Mouse (Mus musculus): Measurements from ENCODE around the gene Etnk2.

DNA sequence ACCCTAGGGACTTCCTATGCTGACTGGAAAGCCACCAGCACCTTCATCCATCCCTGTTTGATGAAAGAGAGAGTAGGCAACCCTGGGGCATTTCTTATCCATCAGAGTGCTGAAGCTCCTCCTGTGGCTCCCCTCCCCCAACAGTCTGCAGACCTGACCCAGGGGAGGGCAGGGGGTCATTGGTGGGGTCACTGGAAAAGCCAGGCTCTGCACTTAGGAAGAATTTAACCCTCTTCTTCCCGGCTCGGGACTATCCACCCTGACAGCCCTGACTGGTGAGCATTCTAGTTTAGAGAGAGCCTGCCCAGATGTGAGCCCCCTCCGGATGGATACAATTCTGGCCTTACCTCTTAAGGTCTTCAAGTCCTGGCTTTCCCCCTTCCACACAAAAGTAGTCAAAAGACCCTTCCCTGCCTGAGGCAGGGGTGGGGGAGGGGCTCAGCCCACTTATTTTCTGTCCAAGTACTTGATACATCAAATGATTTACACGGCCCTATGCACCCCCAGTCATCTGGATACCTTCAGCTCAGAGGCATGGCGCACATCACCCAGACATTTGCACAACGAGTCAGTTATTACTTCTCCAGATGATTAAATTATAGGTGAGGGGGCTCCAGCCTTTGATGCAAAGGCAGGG, 45.6 kb downstream of the Etnk2 start:
- TF ChIP-seq CTCF (IDR thresholded peaks at IDR 0.05; ENCODE audit: borderline replicate concordance, extremely low read depth, insufficient read depth, insufficient read length): no peak
- no peak for TF ChIP-seq POLR2A (IDR thresholded peaks at IDR 0.05; ENCODE audit: borderline replicate concordance, extremely low read depth, insufficient read depth, insufficient read length, poor library complexity, severe bottlenecking)

Data from brain, embryonic 14.5 days (tissue).